Mouse (Mus musculus): ENCODE measurements around the gene Dock11. TPM values are rescaled to one million over a fixed set of nuclear protein-coding genes. Genes with fewer than 3 reads are reported as not detected.

The Dock11 gene
- polyA plus RNA-seq, 1 experiment from 2014 or later: 9.7 TPM

DNA sequence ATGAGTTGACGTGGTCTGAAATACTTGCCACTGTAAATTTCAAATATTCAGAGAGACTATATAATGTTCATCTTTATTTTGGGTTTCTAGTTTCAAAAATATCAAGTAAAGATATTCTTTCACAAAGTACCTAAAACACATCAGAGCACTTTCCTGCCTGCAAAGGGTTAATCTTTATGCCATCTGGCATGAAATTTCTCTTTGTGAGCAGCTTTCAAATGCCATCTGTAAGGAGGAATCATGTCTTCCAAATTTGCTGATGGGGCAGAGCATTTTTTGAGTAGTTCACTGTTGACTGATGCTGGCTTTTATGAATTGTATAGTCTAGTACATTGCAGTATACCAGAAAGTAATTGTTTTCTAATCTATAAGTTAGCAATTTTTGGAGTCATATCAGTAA is 80.6 kb downstream of the Dock11 start:
- H3K9ac ChIP-seq (ENCODE audit: low read depth, low read length): no peak overlapping the region
- no peak overlapping the region for H3K4me2 ChIP-seq
- no peak overlapping the region for H3K4me3 ChIP-seq (ENCODE audit: low read depth, low read length)
- DNase-seq (ENCODE audit: low spot score) (no peak), ATAC-seq (replicated peaks; ENCODE audit: low FRiP score) (no peak)
- H3K36me3 ChIP-seq (ENCODE audit: control insufficient read depth, insufficient read depth, low read length): no peaks in the 10 kb centered on the region
- no peaks in the 10 kb centered on the region for H3K27me3 ChIP-seq (replicated peaks; ENCODE audit: control insufficient read depth, insufficient read depth, low read length)
- no peaks in the 10 kb centered on the region for H3K4me1 ChIP-seq (replicated peaks; ENCODE audit: control insufficient read depth, insufficient read depth, low read length)
- no peaks in the 10 kb centered on the region for H3K9me3 ChIP-seq (ENCODE audit: control insufficient read depth, low read length)
- WGBS: 89% methylated on average over 1 of the region's 1 CpGs
- no peak overlapping the region for H3K27ac ChIP-seq (ENCODE audit: low read depth, low read length)

DNA sequence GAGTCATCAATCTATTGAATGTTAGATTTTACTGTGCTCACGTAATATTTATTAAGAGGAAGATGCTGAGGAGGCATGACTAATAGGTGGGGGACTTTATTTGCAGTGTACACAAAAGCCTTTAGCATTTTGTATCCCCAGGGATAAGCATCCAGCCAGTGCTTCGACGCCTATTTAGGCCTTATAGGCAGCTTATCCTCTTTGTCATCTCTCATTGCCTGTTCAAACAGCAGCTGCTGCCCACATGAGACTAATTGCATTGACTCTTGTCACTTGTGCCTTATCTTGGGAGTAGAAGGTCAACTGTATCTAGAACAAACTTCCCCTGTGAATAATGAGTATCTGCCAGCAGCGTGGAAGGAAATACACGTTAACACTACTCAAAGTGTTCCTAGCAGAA is 88.0 kb downstream of the Dock11 start:
- Histone ChIP-seq H3K9ac (ENCODE audit: low read depth, low read length) (no peak overlapping the region), H3K27ac (ENCODE audit: low read depth, low read length) (no peak overlapping the region), H3K4me2 (no peak overlapping the region), H3K4me1 (replicated peaks; ENCODE audit: control insufficient read depth, insufficient read depth, low read length) (no peaks in the 10 kb centered on the region), H3K36me3 (ENCODE audit: control insufficient read depth, insufficient read depth, low read length) (no peaks in the 10 kb centered on the region), H3K27me3 (replicated peaks; ENCODE audit: control insufficient read depth, insufficient read depth, low read length) (no peaks in the 10 kb centered on the region), H3K4me3 (ENCODE audit: low read depth, low read length) (no peak overlapping the region), H3K9me3 (ENCODE audit: control insufficient read depth, low read length) (no peaks in the 10 kb centered on the region)
- no peak for DNase-seq (ENCODE audit: low spot score)
- WGBS: 50% methylated on average over 5 of the region's 5 CpGs
- no peak for ATAC-seq (replicated peaks; ENCODE audit: low FRiP score)

DNA sequence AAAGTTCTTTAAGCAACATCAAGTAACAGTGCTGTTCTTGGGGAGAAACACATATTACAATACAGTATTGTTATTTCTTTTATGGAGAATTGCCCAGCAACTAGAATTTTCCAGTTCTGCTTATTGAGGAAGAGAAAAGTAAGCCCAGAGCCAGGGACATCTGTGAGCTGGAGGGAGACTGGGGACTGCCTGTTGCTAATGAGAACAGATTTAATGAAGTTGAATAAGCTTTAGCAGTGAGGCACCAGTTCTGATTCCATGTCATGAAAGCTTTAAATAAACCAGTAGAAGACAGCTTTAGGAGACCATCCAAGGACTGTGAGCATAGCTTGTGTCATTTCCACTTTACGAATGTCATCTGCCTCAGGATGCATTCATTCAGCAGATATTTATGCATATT is 99.3 kb downstream of the Dock11 start:
- Histone ChIP-seq H3K4me1 (replicated peaks; ENCODE audit: control insufficient read depth, insufficient read depth, low read length) (no peaks in the 10 kb centered on the region), H3K9me3 (ENCODE audit: control insufficient read depth, low read length) (no peaks in the 10 kb centered on the region), H3K9ac (ENCODE audit: low read depth, low read length) (no peak overlapping the region), H3K36me3 (ENCODE audit: control insufficient read depth, insufficient read depth, low read length) (no peaks in the 10 kb centered on the region), H3K27ac (ENCODE audit: low read depth, low read length) (no peak overlapping the region), H3K4me3 (ENCODE audit: low read depth, low read length) (no peak overlapping the region), H3K27me3 (replicated peaks; ENCODE audit: control insufficient read depth, insufficient read depth, low read length) (no peaks in the 10 kb centered on the region), H3K4me2 (no peak overlapping the region)
- whole genome bisulfite sequencing: 85% methylated on average over 1 of the region's 1 CpGs
- no peak for ATAC-seq (replicated peaks; ENCODE audit: low FRiP score)
- DNase-seq (ENCODE audit: low spot score): no peak

DNA sequence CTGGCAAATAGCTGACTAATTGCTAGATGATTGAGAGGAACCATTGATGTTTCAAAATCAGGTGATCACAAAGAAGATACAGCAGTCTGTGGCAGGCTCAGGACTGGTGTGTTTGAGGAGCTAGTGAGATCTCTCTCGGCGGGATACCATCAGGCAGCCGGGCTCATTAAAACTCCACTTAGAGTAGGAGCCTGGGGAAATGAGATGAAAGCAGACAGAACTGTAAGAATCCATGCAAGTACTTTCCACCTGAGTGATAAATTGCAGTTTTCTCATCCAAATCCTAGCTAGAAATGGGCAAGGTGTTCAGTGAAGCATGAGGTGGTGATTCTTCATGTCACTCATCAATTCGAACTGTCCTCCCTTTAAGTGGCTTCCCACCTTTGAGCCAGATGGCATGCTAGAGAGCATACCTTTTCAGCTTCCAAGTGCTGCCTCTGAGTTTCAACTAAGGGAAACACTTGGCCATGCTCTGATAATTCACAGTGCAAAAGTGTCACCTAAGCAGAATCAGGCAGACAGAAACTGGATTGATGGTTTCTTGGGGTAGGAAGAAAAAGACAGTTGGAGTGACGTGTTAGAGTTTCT is 102.0 kb downstream of the Dock11 start:
- 75% methylated on average over 5 of the region's 5 CpGs for WGBS
- Histone ChIP-seq H3K4me1 (replicated peaks; ENCODE audit: control insufficient read depth, insufficient read depth, low read length) (no peaks in the 10 kb centered on the region), H3K27me3 (replicated peaks; ENCODE audit: control insufficient read depth, insufficient read depth, low read length) (no peaks in the 10 kb centered on the region), H3K27ac (ENCODE audit: low read depth, low read length) (no peak overlapping the region), H3K9ac (ENCODE audit: low read depth, low read length) (no peak overlapping the region), H3K4me3 (ENCODE audit: low read depth, low read length) (no peak overlapping the region), H3K36me3 (ENCODE audit: control insufficient read depth, insufficient read depth, low read length) (no peaks in the 10 kb centered on the region), H3K4me2 (no peak overlapping the region), H3K9me3 (ENCODE audit: control insufficient read depth, low read length) (no peaks in the 10 kb centered on the region)
- no peak for ATAC-seq (replicated peaks; ENCODE audit: low FRiP score)
- no peak for DNase-seq (ENCODE audit: low spot score)

DNA sequence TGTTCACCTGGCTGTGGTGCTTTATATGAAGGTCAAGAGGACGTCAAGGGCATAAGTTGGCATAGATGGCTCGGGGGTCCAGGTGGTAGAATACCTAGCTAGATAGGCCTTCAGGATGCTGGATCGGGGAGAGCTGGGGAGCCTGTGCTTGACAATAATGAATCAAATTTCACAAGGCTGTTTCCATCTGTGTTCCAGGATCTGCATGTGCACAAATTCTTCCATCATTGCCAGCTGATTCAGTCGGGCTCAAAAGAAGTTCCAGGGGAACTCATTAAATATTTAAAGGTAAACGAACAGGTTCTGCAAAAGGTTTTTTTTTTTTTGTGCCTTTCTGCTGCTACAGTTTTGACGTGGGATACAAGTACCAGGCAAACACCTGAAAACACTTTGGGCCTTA is 105.6 kb downstream of the Dock11 start:
- no peaks in the 10 kb centered on the region for H3K9me3 ChIP-seq (ENCODE audit: control insufficient read depth, low read length)
- ATAC-seq (replicated peaks; ENCODE audit: low FRiP score) (no peak), DNase-seq (ENCODE audit: low spot score) (no peak)
- H3K27ac ChIP-seq (ENCODE audit: low read depth, low read length): no peak overlapping the region
- H3K4me2 ChIP-seq: no peak overlapping the region
- H3K27me3 ChIP-seq (replicated peaks; ENCODE audit: control insufficient read depth, insufficient read depth, low read length): no peaks in the 10 kb centered on the region
- no peaks in the 10 kb centered on the region for H3K4me1 ChIP-seq (replicated peaks; ENCODE audit: control insufficient read depth, insufficient read depth, low read length)
- no peak overlapping the region for H3K9ac ChIP-seq (ENCODE audit: low read depth, low read length)
- no peak overlapping the region for H3K4me3 ChIP-seq (ENCODE audit: low read depth, low read length)
- H3K36me3 ChIP-seq (ENCODE audit: control insufficient read depth, insufficient read depth, low read length): no peaks in the 10 kb centered on the region
- WGBS: 74% methylated on average over 6 of the region's 6 CpGs

DNA sequence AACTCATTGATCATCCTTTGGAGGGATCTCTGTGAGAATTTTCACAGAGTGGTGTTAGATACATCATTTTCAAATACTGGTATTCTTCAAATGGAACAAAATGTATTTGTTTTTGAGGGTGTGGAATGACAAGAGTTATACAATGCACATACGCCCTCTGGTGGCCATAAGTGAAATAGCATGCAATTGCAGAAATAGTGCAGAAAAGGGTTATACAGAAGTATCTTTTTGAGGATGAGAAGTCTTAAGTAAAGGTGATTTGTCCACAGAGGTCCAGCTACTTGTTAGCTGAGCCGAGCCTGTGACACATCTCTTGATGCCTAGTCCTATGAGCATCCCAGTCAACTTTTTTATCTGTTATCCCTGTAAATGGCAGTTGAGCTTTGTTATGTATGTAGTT is 108.4 kb downstream of the Dock11 start:
- DNase-seq (ENCODE audit: low spot score): no peak
- no peaks in the 10 kb centered on the region for H3K4me1 ChIP-seq (replicated peaks; ENCODE audit: control insufficient read depth, insufficient read depth, low read length)
- no peaks in the 10 kb centered on the region for H3K27me3 ChIP-seq (replicated peaks; ENCODE audit: control insufficient read depth, insufficient read depth, low read length)
- H3K27ac ChIP-seq (ENCODE audit: low read depth, low read length): no peak overlapping the region
- 8% methylated on average over 2 of the region's 2 CpGs for WGBS
- no peaks in the 10 kb centered on the region for H3K9me3 ChIP-seq (ENCODE audit: control insufficient read depth, low read length)
- H3K4me2 ChIP-seq: no peak overlapping the region
- no peak overlapping the region for H3K4me3 ChIP-seq (ENCODE audit: low read depth, low read length)
- no peak for ATAC-seq (replicated peaks; ENCODE audit: low FRiP score)
- no peak overlapping the region for H3K9ac ChIP-seq (ENCODE audit: low read depth, low read length)
- H3K36me3 ChIP-seq (ENCODE audit: control insufficient read depth, insufficient read depth, low read length): no peaks in the 10 kb centered on the region

DNA sequence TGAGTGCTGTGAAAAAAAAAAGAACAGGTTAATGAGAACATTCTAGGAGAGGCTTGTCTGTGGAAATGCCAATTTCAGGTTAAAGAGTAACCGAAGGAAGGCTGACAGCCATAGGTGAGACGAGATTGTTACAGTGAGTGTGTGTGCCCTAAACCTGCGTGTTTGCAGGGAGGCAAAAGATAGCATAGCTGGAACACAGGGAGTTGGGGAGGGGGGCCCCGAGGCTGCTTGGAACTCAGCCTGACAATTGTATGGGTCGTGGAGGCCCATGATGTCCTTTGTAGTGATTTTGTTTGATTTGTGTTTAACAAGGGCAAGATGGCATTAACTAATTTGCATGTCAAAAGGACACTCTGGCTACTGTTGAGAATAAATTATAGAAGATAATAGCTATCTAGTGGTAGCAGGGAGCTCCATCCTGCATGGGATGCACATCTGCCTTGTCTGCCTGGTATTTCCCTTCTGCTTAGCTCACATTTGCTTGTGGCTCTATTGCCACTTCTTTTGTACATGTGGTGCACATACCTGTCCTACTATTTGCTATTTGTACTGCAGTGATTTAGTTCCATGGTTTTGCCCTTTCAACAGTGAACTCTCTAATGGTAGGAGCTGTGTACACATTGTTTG is 109.3 kb downstream of the Dock11 start:
- ATAC-seq (replicated peaks; ENCODE audit: low FRiP score): no peak

DNA sequence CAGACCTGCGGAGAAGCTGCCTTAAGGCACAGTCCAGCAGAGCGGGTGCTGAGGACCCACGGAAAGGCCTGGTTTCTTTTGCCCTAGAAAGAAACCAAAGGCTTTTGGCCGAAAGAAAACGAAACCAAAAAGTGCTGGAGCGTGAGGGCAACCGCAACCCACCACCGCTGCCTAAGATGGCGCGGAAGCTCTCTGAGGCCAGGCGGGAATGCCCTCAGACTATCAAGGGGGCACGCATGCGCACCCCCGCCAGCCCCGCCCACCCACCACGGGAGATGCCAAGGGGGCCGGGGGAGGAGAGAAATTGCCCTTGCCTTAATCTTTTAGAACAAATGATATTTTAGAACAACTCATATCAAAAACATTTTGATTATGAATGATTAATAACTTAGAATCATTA is 137.0 kb downstream of the Dock11 start:
- H3K9me3 ChIP-seq (ENCODE audit: control insufficient read depth, low read length): no peaks in the 10 kb centered on the region
- no peaks in the 10 kb centered on the region for H3K27me3 ChIP-seq (replicated peaks; ENCODE audit: control insufficient read depth, insufficient read depth, low read length)
- no peak overlapping the region for H3K27ac ChIP-seq (ENCODE audit: low read depth, low read length)
- H3K4me3 ChIP-seq (ENCODE audit: low read depth, low read length): no peak overlapping the region; the same call in 1 of the 2 replicates
- H3K4me2 ChIP-seq: no peak overlapping the region
- no peak overlapping the region for H3K9ac ChIP-seq (ENCODE audit: low read depth, low read length)
- ATAC-seq (replicated peaks; ENCODE audit: low FRiP score) (no peak), DNase-seq (ENCODE audit: low spot score) (no peak)
- WGBS: 89% methylated on average over 17 of the region's 17 CpGs
- H3K4me1 ChIP-seq (replicated peaks; ENCODE audit: control insufficient read depth, insufficient read depth, low read length): no peaks in the 10 kb centered on the region
- no peaks in the 10 kb centered on the region for H3K36me3 ChIP-seq (ENCODE audit: control insufficient read depth, insufficient read depth, low read length)

More for the DNA sequence above, 109.3 kb downstream of the Dock11 start:
- Histone ChIP-seq H3K27me3 (replicated peaks; ENCODE audit: control insufficient read depth, insufficient read depth, low read length) (no peaks in the 10 kb centered on the region), H3K27ac (ENCODE audit: low read depth, low read length) (no peak overlapping the region), H3K4me2 (no peak overlapping the region), H3K9ac (ENCODE audit: low read depth, low read length) (no peak overlapping the region), H3K9me3 (ENCODE audit: control insufficient read depth, low read length) (no peaks in the 10 kb centered on the region), H3K36me3 (ENCODE audit: control insufficient read depth, insufficient read depth, low read length) (no peaks in the 10 kb centered on the region), H3K4me1 (replicated peaks; ENCODE audit: control insufficient read depth, insufficient read depth, low read length) (no peaks in the 10 kb centered on the region), H3K4me3 (ENCODE audit: low read depth, low read length) (no peak overlapping the region)
- 73% methylated on average over 5 of the region's 5 CpGs for WGBS
- no peak for DNase-seq (ENCODE audit: low spot score)

DNA sequence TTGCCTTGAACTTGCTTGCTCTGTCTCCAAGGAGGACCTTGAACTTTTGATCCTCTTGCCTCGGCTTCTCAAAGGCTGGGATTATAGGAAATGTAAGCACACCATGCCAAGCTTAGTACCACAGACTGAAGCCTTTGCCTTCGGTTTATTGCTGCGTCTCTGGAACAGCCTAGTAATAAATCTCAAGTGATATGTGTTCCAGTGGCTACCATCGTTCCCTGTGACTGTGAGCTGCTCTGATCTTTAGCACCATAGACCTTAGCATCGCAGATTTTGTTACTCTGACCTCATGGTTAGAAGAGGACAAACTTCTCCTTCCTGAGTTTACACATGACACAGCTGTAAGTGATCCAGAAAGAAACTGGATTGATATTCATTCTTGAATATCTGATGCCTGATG is 142.5 kb downstream of the Dock11 start:
- Histone ChIP-seq H3K9me3 (ENCODE audit: control insufficient read depth, low read length) (no peaks in the 10 kb centered on the region), H3K4me1 (replicated peaks; ENCODE audit: control insufficient read depth, insufficient read depth, low read length) (no peaks in the 10 kb centered on the region), H3K4me2 (no peak overlapping the region), H3K9ac (ENCODE audit: low read depth, low read length) (no peak overlapping the region), H3K4me3 (ENCODE audit: low read depth, low read length) (no peak overlapping the region), H3K36me3 (ENCODE audit: control insufficient read depth, insufficient read depth, low read length) (no peaks in the 10 kb centered on the region), H3K27me3 (replicated peaks; ENCODE audit: control insufficient read depth, insufficient read depth, low read length) (no peaks in the 10 kb centered on the region), H3K27ac (ENCODE audit: low read depth, low read length) (no peak overlapping the region)
- DNase-seq (ENCODE audit: low spot score) (no peak), ATAC-seq (replicated peaks; ENCODE audit: low FRiP score) (no peak)
- WGBS: 72% methylated on average over 5 of the region's 5 CpGs

Measured in liver, embryonic 11.5 days (tissue).